Mouse (Mus musculus): ENCODE measurements around the gene Htatip2.

DNA sequence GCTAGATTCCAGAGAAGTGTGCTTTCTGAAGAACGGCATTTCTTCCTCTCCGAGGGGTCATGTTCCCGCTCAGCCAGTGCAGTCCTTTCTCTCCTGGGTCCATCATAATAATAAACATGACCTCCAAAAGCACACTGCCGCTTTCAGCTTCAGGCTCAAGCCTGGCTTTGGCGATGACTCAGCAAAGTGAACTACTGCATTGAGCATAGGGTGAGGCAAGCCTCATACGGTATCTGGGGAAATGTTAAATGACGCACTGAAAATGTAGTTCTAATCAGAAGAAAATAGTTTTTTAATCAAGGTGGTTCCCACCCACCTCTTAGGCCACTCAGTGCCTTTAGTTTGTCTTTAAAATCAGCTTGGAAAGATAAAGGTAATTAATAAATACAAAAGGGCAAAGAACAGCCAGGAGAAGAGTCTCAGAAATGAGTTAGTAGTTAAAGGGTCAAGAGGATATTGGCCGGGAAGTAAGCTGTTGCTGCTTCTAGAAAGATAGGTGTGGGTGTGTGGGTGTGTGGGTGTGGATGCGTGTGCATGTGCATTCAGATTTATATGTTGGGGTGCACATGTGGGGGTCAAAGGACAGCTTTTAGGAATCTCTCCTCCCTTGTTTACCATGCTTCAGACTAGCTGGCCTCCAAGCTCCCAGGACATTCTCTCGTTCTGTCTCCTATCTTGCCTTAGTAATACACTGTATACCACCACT is 5.2 kb downstream of the Htatip2 start:
- TF ChIP-seq POLR2A (IDR thresholded peaks at IDR 0.05; ENCODE audit: extremely low read depth, insufficient read depth, low read length) = no peak
- TF ChIP-seq CTCF (IDR thresholded peaks at IDR 0.05; ENCODE audit: low read depth, low read length) = no peak
